Mouse (Mus musculus): ENCODE results near the gene Zfp768. TPM values are rescaled to one million over a fixed set of nuclear protein-coding genes. Genes with fewer than 3 reads are reported as not detected.
A peak's percentile ranks its signal among the peaks of the same experiment; 100 is the strongest.
"Not testable (repeated sequence)": the region's sequence is repeated elsewhere in the genome, so short reads cannot be mapped to it uniquely, and the experiment has no call there.

The Zfp768 gene
- total RNA-seq, 4 experiments from 2014 or later, result 25.9 to 29.4 (median 28.0) TPM

GRCm38 (mm10) chr7:127357871-127358270 is 12.5 kb upstream of the Zfp768 start:
- no peak for DNase-seq

GRCm38 (mm10) chr7:127355796-127356195 is 10.4 kb upstream of the Zfp768 start:
- no peak for DNase-seq

- no peak for DNase-seq
Measured at GRCm38 (mm10) chr7:127351230-127352004, 6.0 kb upstream of the Zfp768 start.

GRCm38 (mm10) chr7:127346676-127347075 is 1.3 kb upstream of the Zfp768 start:
- no peak for DNase-seq

- DNase-seq, result peak; percentile 54
Measured at GRCm38 (mm10) chr7:127345092-127345491, 297 bp downstream of the Zfp768 start.

- DNase-seq, result no peak
Measured at GRCm38 (mm10) chr7:127344371-127344770, 1.0 kb downstream of the Zfp768 start.

GRCm38 (mm10) chr7:127343351-127344019 is 1.9 kb downstream of the Zfp768 start:
- peak; percentile 10 for DNase-seq

GRCm38 (mm10) chr7:127342888-127343287 is 2.5 kb downstream of the Zfp768 start:
- no peak for DNase-seq

GRCm38 (mm10) chr7:127342332-127342731 is 3.1 kb downstream of the Zfp768 start:
- no peak for DNase-seq

GRCm38 (mm10) chr7:127341861-127342260 is 3.5 kb downstream of the Zfp768 start:
- DNase-seq, result not testable (repeated sequence)

- no peak for DNase-seq
Measured at GRCm38 (mm10) chr7:127341356-127341755, 4.0 kb downstream of the Zfp768 start.

GRCm38 (mm10) chr7:127337636-127338035 is 7.8 kb downstream of the Zfp768 start:
- DNase-seq, result no peak

- DNase-seq, result no peak
Measured at GRCm38 (mm10) chr7:127335604-127336003, 9.8 kb downstream of the Zfp768 start.

- no peak for DNase-seq
Measured at GRCm38 (mm10) chr7:127333240-127333639, 12.1 kb downstream of the Zfp768 start.

GRCm38 (mm10) chr7:127326685-127327084 is 18.7 kb downstream of the Zfp768 start:
- DNase-seq, result no peak

GRCm38 (mm10) chr7:127325550-127325949 is 19.8 kb downstream of the Zfp768 start:
- no peak for DNase-seq

- no peak for DNase-seq
Measured at GRCm38 (mm10) chr7:127324944-127325343, 20.4 kb downstream of the Zfp768 start.

- DNase-seq, result no peak
Measured at GRCm38 (mm10) chr7:127322085-127322484, 23.3 kb downstream of the Zfp768 start.

GRCm38 (mm10) chr7:127321106-127321505 is 24.3 kb downstream of the Zfp768 start:
- DNase-seq, result no peak

- no peak for DNase-seq
Measured at GRCm38 (mm10) chr7:127313912-127314311, 31.5 kb downstream of the Zfp768 start.

- no peak for DNase-seq
Measured at GRCm38 (mm10) chr7:127309951-127310350, 35.4 kb downstream of the Zfp768 start.

- DNase-seq, result no peak
Measured at GRCm38 (mm10) chr7:127308887-127309286, 36.5 kb downstream of the Zfp768 start.

- DNase-seq, result no peak
Measured at GRCm38 (mm10) chr7:127308431-127308830, 37.0 kb downstream of the Zfp768 start.
